Mouse (Mus musculus) c-Kit-negative CD71-positive TER-119-positive erythroid progenitor cells, embryonic 14.5 days (primary cell): ENCODE measurements around the gene Lenep.

ENCODE experiments used
- DNase-seq: peaks from one replicate; pipeline ENCODE4 v3.0.0-alpha.2; 2013; ENCODE audit warnings: low read depth, low spot score

The Lenep gene

GRCm38 (mm10) chr3:89378394-89379067 is 24.1 kb downstream of the Lenep start:
- DNase-seq, result no peak

- no peak for DNase-seq
Observed at GRCm38 (mm10) chr3:89377831-89378230, 24.8 kb downstream of the Lenep start.

GRCm38 (mm10) chr3:89373581-89374231 is 28.9 kb downstream of the Lenep start:
- no peak for DNase-seq

GRCm38 (mm10) chr3:89367338-89367737 is 35.3 kb downstream of the Lenep start:
- DNase-seq, result no peak

- no peak for DNase-seq
Observed at GRCm38 (mm10) chr3:89365486-89366414, 36.8 kb downstream of the Lenep start.

GRCm38 (mm10) chr3:89365153-89365485 is 37.5 kb downstream of the Lenep start, which contains the start of gene Dcst1:
Dcst1 (minus strand) TSS chr3:89365253.
- no peak for DNase-seq

GRCm38 (mm10) chr3:89364631-89365030 is 38.0 kb downstream of the Lenep start:
- DNase-seq, result no peak

GRCm38 (mm10) chr3:89361675-89362074 is 40.9 kb downstream of the Lenep start, which contains the start of gene Dcst2:
Dcst2 (plus strand) TSS chr3:89361975.
- DNase-seq, result no peak

- no peak for DNase-seq
Observed at GRCm38 (mm10) chr3:89360237-89360636, 42.4 kb downstream of the Lenep start.

GRCm38 (mm10) chr3:89359630-89360029 is 43.0 kb downstream of the Lenep start:
- DNase-seq, result no peak

GRCm38 (mm10) chr3:89356029-89356428 is 46.6 kb downstream of the Lenep start:
- no peak for DNase-seq

- DNase-seq, result no peak
Observed at GRCm38 (mm10) chr3:89355512-89355902, 47.1 kb downstream of the Lenep start.

- DNase-seq, result peak; percentile 20
Observed at GRCm38 (mm10) chr3:89354816-89355511, 47.6 kb downstream of the Lenep start.

- no peak for DNase-seq
Observed at GRCm38 (mm10) chr3:89351271-89351670, 51.3 kb downstream of the Lenep start.
